Mouse (Mus musculus) midbrain, embryonic 11.5 days (tissue): ENCODE data around the gene Ndel1. TPM values are rescaled to one million over a fixed set of nuclear protein-coding genes. Genes with fewer than 3 reads are reported as not detected.
A peak's percentile ranks its signal among the peaks of the same experiment; 100 is the strongest.

ENCODE experiments used
- ATAC-seq: fragments of 200-750 bp; cut with Nextera tagmentation; 2 replicates; pipeline ENCODE4 v1.8.0; 2017; ENCODE audit warnings: moderate TSS enrichment, moderate library complexity; ENCODE audit not compliant: low FRiP score
- DNase-seq: peaks from one replicate; pipeline ENCODE4 v3.0.0; 2015; ENCODE audit warnings: low spot score; ENCODE audit errors: missing footprints
- H3K27ac ChIP-seq: fragments of 300-500 bp; sonication (generic); 2 replicates; pipeline ENCODE4 v1.5.1; 2014; ENCODE audit warnings: low read depth, low read length
- H3K27me3 ChIP-seq: fragments of 300-500 bp; sonication (generic); 2 replicates; pipeline ENCODE4 v1.6.1; 2014; ENCODE audit warnings: mild to moderate bottlenecking, low read length, moderate library complexity, mixed read lengths; ENCODE audit not compliant: control insufficient read depth, insufficient read depth
- H3K36me3 ChIP-seq: fragments of 300-500 bp; sonication (generic); 2 replicates; pipeline ENCODE4 v1.6.1; 2014; ENCODE audit warnings: mild to moderate bottlenecking, low read length, moderate library complexity, mixed read lengths; ENCODE audit not compliant: control insufficient read depth, insufficient read depth
- H3K4me1 ChIP-seq: fragments of 300-500 bp; sonication (generic); 2 replicates; pipeline ENCODE4 v1.6.1; 2014; ENCODE audit warnings: low read length; ENCODE audit not compliant: control insufficient read depth, insufficient read depth
- H3K4me2 ChIP-seq: fragments of 300-500 bp; sonication (generic); 2 replicates; pipeline ENCODE4 v1.6.1; 2014; ENCODE audit warnings: mild to moderate bottlenecking, moderate library complexity
- H3K4me3 ChIP-seq: fragments of 300-500 bp; sonication (generic); 2 replicates; pipeline ENCODE4 v1.5.1; 2014; ENCODE audit warnings: low read depth, low read length
- H3K9ac ChIP-seq: fragments of 300-500 bp; sonication (generic); 2 replicates; pipeline ENCODE4 v1.6.1; 2014; ENCODE audit warnings: low read length
- H3K9me3 ChIP-seq: fragments of 300-500 bp; sonication (generic); 2 replicates; pipeline ENCODE4 v1.6.1; 2016; ENCODE audit warnings: low read length; ENCODE audit not compliant: control insufficient read depth
- WGBS: fragments of 180-500 bp; shearing (Covaris S2); extraction: QIAGEN DNeasy Blood & Tissue Kit; methylation state at CpG from one replicate; pipeline ENCODE4 v1.1.7; 2014; 5-methylcytosine and 5-hydroxymethylcytosine counted together
- polyA plus RNA-seq: library from polyadenylated mRNA; unstranded; fragments of >200 nt; fragmentation: Nextera tagmentation; extraction: Ambion mirVana; gene quantifications from 2 replicates; pipeline ENCODE4 v1.2.1, GENCODE M21; 2014

Ndel1 gene
- polyA plus RNA-seq, 1 experiment from 2014 or later = 47.6 TPM

- Histone ChIP-seq H3K9me3 (no peaks in the 10 kb centered on the region), H3K4me2 (no peak overlapping the region), H3K9ac (no peak overlapping the region), H3K36me3 (peaks cover 18% of the 10 kb centered on the region), H3K27me3 (no peaks in the 10 kb centered on the region), H3K4me1 (no peaks in the 10 kb centered on the region), H3K27ac (no peak overlapping the region), H3K4me3 (no peak overlapping the region)
- no peak for ATAC-seq
- no peak for DNase-seq
- WGBS = 90% methylated on average over 14 of the region's 14 CpGs
Observed at GRCm38 (mm10) chr11:68819226-68819805, 52.3 kb downstream of the Ndel1 start.

GRCm38 (mm10) chr11:68818416-68818815 is 53.2 kb downstream of the Ndel1 start:
- Histone ChIP-seq H3K36me3 (peaks cover 21% of the 10 kb centered on the region), H3K9me3 (no peaks in the 10 kb centered on the region), H3K9ac (no peak overlapping the region), H3K4me3 (no peak overlapping the region), H3K27ac (no peak overlapping the region), H3K27me3 (no peaks in the 10 kb centered on the region), H3K4me1 (no peaks in the 10 kb centered on the region), H3K4me2 (no peak overlapping the region)
- DNase-seq (no peak), ATAC-seq (no peak)
- 92% methylated on average over 8 of the region's 8 CpGs for WGBS

GRCm38 (mm10) chr11:68811881-68812577 is 59.6 kb downstream of the Ndel1 start:
- WGBS = 89% methylated on average over 9 of the region's 9 CpGs
- H3K4me3 ChIP-seq = no peak overlapping the region
- H3K4me1 ChIP-seq = no peaks in the 10 kb centered on the region
- H3K4me2 ChIP-seq = no peak overlapping the region
- no peaks in the 10 kb centered on the region for H3K9me3 ChIP-seq
- ATAC-seq (no peak), DNase-seq (no peak)
- no peak overlapping the region for H3K9ac ChIP-seq
- peaks cover 59% of the 10 kb centered on the region for H3K36me3 ChIP-seq
- H3K27me3 ChIP-seq = no peaks in the 10 kb centered on the region
- no peak overlapping the region for H3K27ac ChIP-seq

GRCm38 (mm10) chr11:68807787-68808186 is 63.9 kb downstream of the Ndel1 start:
- Histone ChIP-seq H3K9ac (no peak overlapping the region), H3K4me1 (no peaks in the 10 kb centered on the region), H3K27me3 (no peaks in the 10 kb centered on the region), H3K9me3 (no peaks in the 10 kb centered on the region), H3K36me3 (peaks cover 66% of the 10 kb centered on the region), H3K4me2 (no peak overlapping the region), H3K27ac (no peak overlapping the region), H3K4me3 (no peak overlapping the region)
- peak; percentile 98 for DNase-seq
- WGBS = 41% methylated on average over 6 of the region's 6 CpGs
- no peak for ATAC-seq

- H3K4me2 ChIP-seq = no peak overlapping the region
- no peak overlapping the region for H3K4me3 ChIP-seq
- no peaks in the 10 kb centered on the region for H3K4me1 ChIP-seq
- no peak overlapping the region for H3K9ac ChIP-seq
- H3K27ac ChIP-seq = no peak overlapping the region
- H3K9me3 ChIP-seq = no peaks in the 10 kb centered on the region
- ATAC-seq (no peak), DNase-seq (no peak)
- no peaks in the 10 kb centered on the region for H3K27me3 ChIP-seq
- 79% methylated on average over 4 of the region's 4 CpGs for whole genome bisulfite sequencing
- peaks cover 68% of the 10 kb centered on the region for H3K36me3 ChIP-seq
Observed at GRCm38 (mm10) chr11:68805148-68805547, 66.5 kb downstream of the Ndel1 start.

GRCm38 (mm10) chr11:68798258-68798657 is 73.4 kb downstream of the Ndel1 start:
- no peak for ATAC-seq
- Histone ChIP-seq H3K4me2 (no peak overlapping the region), H3K4me1 (no peaks in the 10 kb centered on the region), H3K9me3 (no peaks in the 10 kb centered on the region), H3K4me3 (no peak overlapping the region), H3K27ac (no peak overlapping the region), H3K27me3 (no peaks in the 10 kb centered on the region), H3K36me3 (peaks cover 61% of the 10 kb centered on the region), H3K9ac (no peak overlapping the region)
- WGBS = 95% methylated on average over 10 of the region's 10 CpGs
- no peak for DNase-seq

- H3K9me3 ChIP-seq = no peaks in the 10 kb centered on the region
- H3K4me2 ChIP-seq = no peak overlapping the region
- no peak overlapping the region for H3K4me3 ChIP-seq
- no peaks in the 10 kb centered on the region for H3K27me3 ChIP-seq
- H3K4me1 ChIP-seq = no peaks in the 10 kb centered on the region
- H3K36me3 ChIP-seq = peaks cover 55% of the 10 kb centered on the region
- H3K9ac ChIP-seq = no peak overlapping the region
- ATAC-seq (no peak), DNase-seq (no peak)
- WGBS = 94% methylated on average over 9 of the region's 9 CpGs
- H3K27ac ChIP-seq = no peak overlapping the region
Observed at GRCm38 (mm10) chr11:68791794-68792193, 79.9 kb downstream of the Ndel1 start.

- no peak overlapping the region for H3K27ac ChIP-seq
- no peaks in the 10 kb centered on the region for H3K9me3 ChIP-seq
- H3K27me3 ChIP-seq = no peaks in the 10 kb centered on the region
- no peak overlapping the region for H3K4me3 ChIP-seq
- DNase-seq = no peak
- no peak overlapping the region for H3K9ac ChIP-seq
- H3K36me3 ChIP-seq = peaks cover 54% of the 10 kb centered on the region
- 89% methylated on average over 10 of the region's 10 CpGs for WGBS
- H3K4me2 ChIP-seq = no peak overlapping the region
- ATAC-seq = no peak
- H3K4me1 ChIP-seq = no peaks in the 10 kb centered on the region
Observed at GRCm38 (mm10) chr11:68790720-68791119, 80.9 kb downstream of the Ndel1 start.

GRCm38 (mm10) chr11:68787222-68787621 is 84.4 kb downstream of the Ndel1 start:
- H3K4me1 ChIP-seq = no peaks in the 10 kb centered on the region
- H3K9me3 ChIP-seq = no peaks in the 10 kb centered on the region
- H3K4me2 ChIP-seq = no peak overlapping the region
- DNase-seq = no peak
- no peak overlapping the region for H3K4me3 ChIP-seq
- WGBS = 93% methylated on average over 9 of the region's 9 CpGs
- no peaks in the 10 kb centered on the region for H3K27me3 ChIP-seq
- H3K36me3 ChIP-seq = peaks cover 50% of the 10 kb centered on the region
- ATAC-seq = no peak
- H3K9ac ChIP-seq = no peak overlapping the region
- H3K27ac ChIP-seq = no peak overlapping the region
